20 mouse cellular contexts compared by ENCODE assay signal in the genomic region with DNA sequence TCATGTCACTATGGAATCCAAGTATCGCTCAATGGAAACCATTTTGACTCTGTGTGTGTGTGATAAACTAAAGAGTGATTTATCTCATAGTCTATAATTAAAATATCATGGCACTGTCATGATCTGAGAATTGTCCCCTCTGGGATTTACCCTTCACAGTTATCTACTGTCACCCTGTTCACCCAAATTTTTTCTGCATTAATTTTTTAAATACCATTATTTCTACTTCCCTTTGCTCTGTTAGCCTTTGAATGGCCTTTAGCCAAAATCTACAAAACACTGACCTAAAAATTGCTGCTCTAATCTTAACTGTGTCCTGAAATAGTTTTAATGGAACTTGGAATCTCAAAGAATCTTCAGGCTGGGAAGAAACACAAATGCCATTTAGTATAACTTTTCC.
"Had no signal": no experiment of that assay in that cellular context is flagged by ENCODE, and none has a peak within 500 bp of the region (broad histone marks: within the 10 kb centered on the region; RNA-seq: fewer than 3 reads in every experiment).

No protein-coding gene starts in this region.

- H3K4me2 ChIP-seq: intestine, embryonic 15.5 days; liver, embryonic 11.5 days; lung, embryonic 15.5 days; midbrain, embryonic 13.5 days; neural tube, embryonic 13.5 days; stomach, embryonic 15.5 days had no signal

- H3K27ac ChIP-seq: intestine, embryonic 15.5 days; left cerebral cortex, adult 2 months; liver, embryonic 14.5 days; lung, embryonic 15.5 days; midbrain, embryonic 10.5 days; midbrain, embryonic 13.5 days; neural tube, embryonic 13.5 days; stomach, embryonic 15.5 days had no signal

- H3K4me1 ChIP-seq: intestine, embryonic 15.5 days; midbrain, embryonic 13.5 days; neural tube, embryonic 13.5 days; stomach, embryonic 15.5 days had no signal

- H3K4me3 ChIP-seq: intestine, embryonic 15.5 days; left cerebral cortex, adult 2 months; lung, embryonic 15.5 days; megakaryocyte, embryonic 14.5 days; midbrain, embryonic 10.5 days; midbrain, embryonic 13.5 days; myocyte; neural tube, embryonic 13.5 days; stomach, embryonic 15.5 days had no signal

- ATAC-seq: intestine, embryonic 15.5 days; midbrain, embryonic 13.5 days; midbrain, embryonic 16.5 days had no signal

- H3K27me3 ChIP-seq: intestine, embryonic 15.5 days; lung, embryonic 15.5 days; megakaryocyte, embryonic 14.5 days; midbrain, embryonic 13.5 days; neural tube, embryonic 13.5 days; stomach, embryonic 15.5 days had no signal

- DNase-seq: layer of hippocampus, postnatal 36 days; lung, adult 18-20 months; lung, postnatal 10 days; lung, postnatal 36 days; retina, postnatal 1 day; right cerebral cortex, postnatal 25 days; spleen, adult 18-20 months; thymus, postnatal 25 days had no signal

- H3K9ac ChIP-seq: intestine, embryonic 15.5 days; liver, embryonic 14.5 days; lung, embryonic 15.5 days; midbrain, embryonic 13.5 days; neural tube, embryonic 13.5 days; stomach, embryonic 15.5 days had no signal

- H3K9me3 ChIP-seq: intestine, embryonic 15.5 days; lung, embryonic 15.5 days; megakaryocyte, embryonic 14.5 days; midbrain, embryonic 10.5 days; midbrain, embryonic 13.5 days; neural tube, embryonic 13.5 days; stomach, embryonic 15.5 days had no signal

- H3K36me3 ChIP-seq: intestine, embryonic 15.5 days; lung, embryonic 15.5 days; midbrain, embryonic 10.5 days; midbrain, embryonic 13.5 days; neural tube, embryonic 13.5 days; stomach, embryonic 15.5 days had no signal
